Mouse (Mus musculus) forebrain, embryonic 11.5 days (tissue): Measurements from ENCODE around the gene Map2k6. TPM values are rescaled to one million over a fixed set of nuclear protein-coding genes. Genes with fewer than 3 reads are reported as not detected.

Source experiments
- ATAC-seq: fragments of 200-750 bp; cut with Nextera tagmentation; replicated peaks from 2 replicates; pipeline ENCODE4 v1.8.0; 2017; ENCODE audit warnings: moderate TSS enrichment; ENCODE audit not compliant: low FRiP score
- DNase-seq: peaks from one replicate; pipeline ENCODE4 v3.0.0-alpha.2; 2017; ENCODE audit warnings: low spot score
- H3K27ac ChIP-seq: fragments of 300-500 bp; sonication (generic); 2 replicates; pipeline ENCODE4 v1.5.1; 2014; ENCODE audit warnings: low read depth, low read length
- H3K27me3 ChIP-seq: fragments of 300-500 bp; sonication (generic); 2 replicates; pipeline ENCODE4 v1.6.1; 2014; ENCODE audit warnings: mild to moderate bottlenecking, low read length, mixed read lengths; ENCODE audit not compliant: control insufficient read depth, insufficient read depth
- H3K36me3 ChIP-seq: fragments of 300-500 bp; sonication (generic); 2 replicates; pipeline ENCODE4 v1.6.1; 2014; ENCODE audit warnings: mild to moderate bottlenecking, low read length, moderate library complexity, mixed read lengths; ENCODE audit not compliant: control insufficient read depth, insufficient read depth
- H3K4me1 ChIP-seq: fragments of 300-500 bp; sonication (generic); replicated peaks from 2 replicates; pipeline ENCODE4 v1.6.1; 2014; ENCODE audit warnings: low read length, mixed read lengths; ENCODE audit not compliant: control insufficient read depth, insufficient read depth
- H3K4me2 ChIP-seq: fragments of 300-500 bp; sonication (generic); 2 replicates; pipeline ENCODE4 v1.6.1; 2014; ENCODE audit warnings: low read depth, mild to moderate bottlenecking, low read length, moderate library complexity, mixed read lengths; ENCODE audit not compliant: severe bottlenecking
- H3K4me3 ChIP-seq: fragments of 300-500 bp; sonication (generic); 2 replicates; pipeline ENCODE4 v1.5.1; 2014; ENCODE audit warnings: low read depth, low read length
- H3K9ac ChIP-seq: fragments of 300-500 bp; sonication (generic); 2 replicates; pipeline ENCODE4 v1.6.1; 2014; ENCODE audit warnings: low read length
- H3K9me3 ChIP-seq: fragments of 300-500 bp; sonication (generic); 2 replicates; pipeline ENCODE4 v1.6.1; 2016; ENCODE audit warnings: low read length, mixed read lengths; ENCODE audit not compliant: control insufficient read depth
- WGBS: fragments of 180-500 bp; shearing (Covaris S2); extraction: QIAGEN DNeasy Blood & Tissue Kit; methylation state at CpG from one replicate; pipeline ENCODE4 v1.1.7; 2014; 5-methylcytosine and 5-hydroxymethylcytosine counted together
- polyA plus RNA-seq: library from polyadenylated mRNA; unstranded; fragments of >200 nt; fragmentation: Nextera tagmentation; extraction: Ambion mirVana; gene quantifications from 2 replicates; pipeline ENCODE4 v1.2.1, GENCODE M21; 2014

The Map2k6 gene
- polyA plus RNA-seq, 1 experiment from 2014 or later: 42.2 TPM

DNA sequence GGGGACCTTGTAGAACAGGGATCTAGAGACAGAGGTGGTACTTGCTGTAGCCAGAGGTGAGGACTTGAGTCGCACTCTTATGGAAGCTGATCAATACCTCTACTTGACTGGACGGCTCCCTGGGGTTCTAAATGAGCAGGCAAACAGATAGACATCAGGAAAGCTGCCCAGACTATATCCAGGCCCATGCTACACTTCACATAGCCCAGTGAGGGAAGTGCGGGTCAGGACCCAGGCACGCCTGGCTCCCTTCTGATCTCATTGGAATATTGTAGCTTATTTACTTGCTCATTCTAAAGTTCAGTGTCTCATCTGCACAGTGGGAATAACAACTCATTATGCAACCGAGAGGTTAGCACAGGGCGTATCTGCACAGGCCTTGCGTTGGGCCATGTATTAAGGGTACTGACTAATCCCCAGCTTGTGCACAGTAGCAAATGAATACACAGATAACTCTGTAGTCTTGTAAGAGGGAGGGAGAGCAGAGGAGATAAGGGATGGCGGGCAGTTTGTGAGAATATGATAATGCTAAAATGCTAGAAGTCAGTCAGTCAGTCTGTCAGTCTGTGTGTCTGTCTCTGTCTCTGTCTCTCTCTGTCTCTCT, 64.2 kb downstream of the Map2k6 start:
- H3K9me3 ChIP-seq: no peaks in the 10 kb centered on the region
- 77% methylated on average over 8 of the region's 8 CpGs for WGBS
- no peak overlapping the region for H3K4me3 ChIP-seq
- no peak overlapping the region for H3K4me2 ChIP-seq
- DNase-seq (no peak), ATAC-seq (no peak)
- H3K36me3 ChIP-seq: no peaks in the 10 kb centered on the region
- no peaks in the 10 kb centered on the region for H3K27me3 ChIP-seq
- H3K9ac ChIP-seq: no peak overlapping the region
- H3K4me1 ChIP-seq: no peaks in the 10 kb centered on the region
- no peak overlapping the region for H3K27ac ChIP-seq

- H3K36me3 ChIP-seq: no peaks in the 10 kb centered on the region
- no peak for ATAC-seq
Observed at GRCm38 (mm10) chr11:110463801-110464200, 64.9 kb downstream of the Map2k6 start.

DNA sequence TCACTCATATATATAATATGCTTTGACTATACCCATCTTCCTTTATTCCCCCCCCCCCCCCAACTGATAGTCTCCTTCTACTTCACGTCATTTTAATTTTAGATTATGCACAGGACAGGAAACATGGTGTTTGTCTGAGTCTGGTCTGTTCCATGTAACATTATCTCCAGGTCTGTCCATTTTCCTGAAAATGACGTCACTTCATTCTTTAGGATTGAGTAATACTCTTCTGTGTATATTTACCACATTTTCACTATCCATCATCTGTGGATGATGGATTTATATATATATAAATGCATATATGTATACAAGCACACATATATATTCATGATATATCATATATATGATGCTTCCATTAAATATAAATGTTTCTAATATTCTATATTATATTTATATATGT, 70.1 kb downstream of the Map2k6 start:
- Histone ChIP-seq H3K27ac (no peak overlapping the region), H3K9ac (no peak overlapping the region), H3K27me3 (no peaks in the 10 kb centered on the region), H3K4me2 (no peak overlapping the region), H3K9me3 (no peaks in the 10 kb centered on the region), H3K36me3 (no peaks in the 10 kb centered on the region), H3K4me3 (no peak overlapping the region), H3K4me1 (no peaks in the 10 kb centered on the region)
- DNase-seq (no peak), ATAC-seq (no peak)
- WGBS: 98% methylated on average over 2 of the region's 2 CpGs

More at GRCm38 (mm10) chr11:110463801-110464200, 64.9 kb downstream of the Map2k6 start:
- no peak overlapping the region for H3K4me3 ChIP-seq
- WGBS: 83% methylated on average over 9 of the region's 9 CpGs
- H3K9ac ChIP-seq: no peak overlapping the region
- H3K9me3 ChIP-seq: no peaks in the 10 kb centered on the region
- no peak overlapping the region for H3K4me2 ChIP-seq
- no peaks in the 10 kb centered on the region for H3K27me3 ChIP-seq
- H3K27ac ChIP-seq: no peak overlapping the region
- H3K4me1 ChIP-seq: no peaks in the 10 kb centered on the region
- DNase-seq: no peak

- H3K9ac ChIP-seq: no peak overlapping the region
- no peaks in the 10 kb centered on the region for H3K27me3 ChIP-seq
- WGBS: 89% methylated on average over 8 of the region's 8 CpGs
- no peaks in the 10 kb centered on the region for H3K4me1 ChIP-seq
- H3K36me3 ChIP-seq: no peaks in the 10 kb centered on the region
- H3K9me3 ChIP-seq: no peaks in the 10 kb centered on the region
- H3K4me2 ChIP-seq: no peak overlapping the region
- DNase-seq: no peak
- H3K27ac ChIP-seq: no peak overlapping the region
- no peak overlapping the region for H3K4me3 ChIP-seq
- ATAC-seq: no peak
Observed at GRCm38 (mm10) chr11:110470561-110471273, 71.8 kb downstream of the Map2k6 start.

DNA sequence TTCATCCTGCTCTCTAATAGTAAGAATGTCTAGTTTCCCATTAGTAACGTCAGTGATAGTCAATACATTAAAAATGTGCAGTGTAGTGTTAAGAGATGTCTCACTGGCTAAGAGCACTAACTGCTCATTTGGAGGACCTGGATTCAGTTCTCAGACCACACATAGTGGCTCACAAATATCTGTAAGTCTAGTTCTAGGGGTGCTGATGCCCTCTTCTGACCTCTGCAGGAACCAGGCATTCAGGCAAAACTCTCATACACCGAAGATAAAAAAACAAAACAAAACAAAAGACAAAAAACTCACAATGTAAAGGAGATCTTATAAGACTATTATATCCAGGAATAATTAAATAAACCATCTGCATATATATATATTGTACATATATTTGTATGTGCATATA, 72.4 kb downstream of the Map2k6 start:
- no peaks in the 10 kb centered on the region for H3K36me3 ChIP-seq
- H3K4me2 ChIP-seq: no peak overlapping the region
- H3K27me3 ChIP-seq: peaks cover under 1% of the 10 kb centered on the region; the same call in 1 of the 2 replicates
- no peak overlapping the region for H3K9ac ChIP-seq
- ATAC-seq (no peak), DNase-seq (no peak)
- WGBS: 70% methylated on average over 2 of the region's 2 CpGs
- H3K4me1 ChIP-seq: no peaks in the 10 kb centered on the region
- H3K9me3 ChIP-seq: no peaks in the 10 kb centered on the region
- no peak overlapping the region for H3K4me3 ChIP-seq
- no peak overlapping the region for H3K27ac ChIP-seq

- no peak for ATAC-seq
- no peak overlapping the region for H3K4me2 ChIP-seq
- no peaks in the 10 kb centered on the region for H3K36me3 ChIP-seq
- no peak overlapping the region for H3K9ac ChIP-seq
- H3K4me1 ChIP-seq: peaks cover 3% of the 10 kb centered on the region; the same call in 1 of the 2 replicates
- H3K27me3 ChIP-seq: peaks cover 5% of the 10 kb centered on the region; the same call in 1 of the 2 replicates
- no peaks in the 10 kb centered on the region for H3K9me3 ChIP-seq
- WGBS: 94% methylated on average over 5 of the region's 5 CpGs
- H3K27ac ChIP-seq: no peak overlapping the region
- no peak for DNase-seq
- H3K4me3 ChIP-seq: no peak overlapping the region
Observed at GRCm38 (mm10) chr11:110472078-110472477, 73.2 kb downstream of the Map2k6 start.

DNA sequence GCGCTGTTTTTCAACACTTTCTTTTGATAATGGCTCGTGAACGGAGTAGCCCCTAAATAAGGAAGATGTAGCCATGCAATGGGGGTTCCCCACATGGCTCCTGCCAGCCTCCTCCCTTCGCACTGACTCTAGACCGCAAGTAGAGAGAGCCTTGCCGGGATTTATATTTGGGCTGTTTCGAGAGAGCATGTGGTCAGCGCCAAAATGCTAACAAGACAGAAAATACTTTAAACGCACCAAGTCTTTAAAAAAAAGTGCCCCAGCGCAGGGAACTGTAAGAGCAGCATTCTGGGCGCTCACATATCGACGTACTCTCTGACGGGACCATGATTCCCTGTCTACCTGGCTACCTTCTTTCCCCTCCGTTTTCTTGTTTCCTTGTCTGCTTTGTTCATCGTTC, 74.6 kb downstream of the Map2k6 start:
- H3K4me3 ChIP-seq: no peak overlapping the region
- no peaks in the 10 kb centered on the region for H3K36me3 ChIP-seq
- H3K9ac ChIP-seq: no peak overlapping the region
- H3K4me1 ChIP-seq: peaks cover 8% of the 10 kb centered on the region; the same call in 1 of the 2 replicates
- H3K4me2 ChIP-seq: no peak overlapping the region
- H3K27ac ChIP-seq: no peak overlapping the region
- no peak for DNase-seq
- no peak for ATAC-seq
- H3K9me3 ChIP-seq: no peaks in the 10 kb centered on the region
- WGBS: 94% methylated on average over 16 of the region's 16 CpGs
- peaks cover 10% of the 10 kb centered on the region for H3K27me3 ChIP-seq

DNA sequence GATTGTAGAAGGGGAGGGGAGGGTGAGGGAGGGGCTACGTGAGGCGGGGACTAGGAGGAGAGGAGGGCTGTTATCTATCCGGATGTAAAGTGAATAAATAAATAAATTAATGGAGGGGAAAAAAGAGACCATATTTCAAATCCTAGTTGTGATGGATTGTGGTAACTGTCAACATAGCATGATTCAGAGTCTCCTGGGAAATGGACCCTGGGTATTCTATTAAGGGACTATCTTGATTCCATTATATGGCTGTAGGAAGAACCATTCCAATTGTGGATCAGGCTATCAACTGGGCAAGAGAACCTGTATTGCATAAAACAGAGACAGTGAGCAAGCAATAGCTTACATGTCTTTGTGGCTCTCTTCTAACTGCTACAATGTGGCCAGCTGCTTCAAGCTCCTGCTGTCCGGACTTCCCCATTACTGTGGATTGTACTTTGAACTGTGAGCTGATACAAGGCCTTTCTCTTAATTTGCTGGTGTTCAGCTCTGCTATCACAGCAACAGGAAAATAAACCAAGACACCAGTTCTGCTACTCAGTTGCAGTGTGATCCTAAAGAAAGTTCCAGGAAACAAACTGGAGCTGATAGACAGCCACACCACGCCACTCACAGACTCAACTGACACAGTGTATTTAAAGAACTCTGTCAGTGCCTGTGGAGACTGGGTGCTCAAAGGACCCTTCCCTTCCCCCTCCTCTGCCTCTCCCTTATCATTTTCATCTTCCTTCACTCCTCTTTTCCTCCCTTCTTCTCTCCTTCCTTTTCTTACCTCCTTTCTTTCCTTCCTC, 77.6 kb downstream of the Map2k6 start:
- H3K4me1 ChIP-seq: peaks cover 20% of the 10 kb centered on the region
- no peak overlapping the region for H3K4me3 ChIP-seq
- no peak overlapping the region for H3K9ac ChIP-seq
- peaks cover 17% of the 10 kb centered on the region for H3K27me3 ChIP-seq
- no peak for ATAC-seq
- H3K36me3 ChIP-seq: no peaks in the 10 kb centered on the region
- WGBS: 61% methylated on average over 5 of the region's 5 CpGs
- no peak overlapping the region for H3K4me2 ChIP-seq
- H3K9me3 ChIP-seq: no peaks in the 10 kb centered on the region
- DNase-seq: no peak
- no peak overlapping the region for H3K27ac ChIP-seq
